Mouse (Mus musculus): ENCODE data around the gene Slc44a2. TPM values are rescaled to one million over a fixed set of nuclear protein-coding genes. Genes with fewer than 3 reads are reported as not detected.
A peak's percentile ranks its signal among the peaks of the same experiment; 100 is the strongest.
"Not testable (repeated sequence)": the region's sequence is repeated elsewhere in the genome, so short reads cannot be mapped to it uniquely, and the experiment has no call there.

Gene Slc44a2
- polyA plus RNA-seq, 1 experiment: 55.0 TPM

GRCm38 (mm10) chr9:21318792-21319191, 1.7 kb upstream of the Slc44a2 start:
- peaks cover 21% of the 10 kb centered on the region for H3K4me1 ChIP-seq (ENCODE audit: control insufficient read depth, insufficient read depth, low read length)
- TF ChIP-seq POLR2A (IDR thresholded peaks at IDR 0.05; ENCODE audit: borderline replicate concordance, low read depth, low read length) (no peak), CTCF (IDR thresholded peaks at IDR 0.05; ENCODE audit: low read depth, low read length) (no peak)
- H3K4me3 ChIP-seq (ENCODE audit: insufficient read depth, low read length): no peak overlapping the region
- H3K27ac ChIP-seq (ENCODE audit: insufficient read depth, low read depth, low read length): no peak overlapping the region

GRCm38 (mm10) chr9:21319503-21319902, 995 bp upstream of the Slc44a2 start:
- H3K4me1 ChIP-seq (ENCODE audit: control insufficient read depth, insufficient read depth, low read length): peaks cover 21% of the 10 kb centered on the region
- TF ChIP-seq CTCF (IDR thresholded peaks at IDR 0.05; ENCODE audit: low read depth, low read length) (no peak), POLR2A (IDR thresholded peaks at IDR 0.05; ENCODE audit: borderline replicate concordance, low read depth, low read length) (no peak)
- H3K27ac ChIP-seq (ENCODE audit: insufficient read depth, low read depth, low read length): no peak overlapping the region
- no peak overlapping the region for H3K4me3 ChIP-seq (ENCODE audit: insufficient read depth, low read length)

GRCm38 (mm10) chr9:21320280-21320618, 249 bp upstream of the Slc44a2 start:
- TF ChIP-seq POLR2A (IDR thresholded peaks at IDR 0.05; ENCODE audit: borderline replicate concordance, low read depth, low read length) (no peak), CTCF (IDR thresholded peaks at IDR 0.05; ENCODE audit: low read depth, low read length) (no peak)
- Histone ChIP-seq H3K4me1 (ENCODE audit: control insufficient read depth, insufficient read depth, low read length) (peaks cover 21% of the 10 kb centered on the region), H3K4me3 (ENCODE audit: insufficient read depth, low read length) (peak overlapping the region; percentile 66), H3K27ac (ENCODE audit: insufficient read depth, low read depth, low read length) (no peak overlapping the region)

- Histone ChIP-seq H3K27ac (ENCODE audit: insufficient read depth, low read depth, low read length) (peak overlapping the region; percentile 21), H3K4me3 (ENCODE audit: insufficient read depth, low read length) (peak overlapping the region; percentile 66), H3K4me1 (ENCODE audit: control insufficient read depth, insufficient read depth, low read length) (peaks cover 21% of the 10 kb centered on the region)
- no peak for TF ChIP-seq CTCF (IDR thresholded peaks at IDR 0.05; ENCODE audit: low read depth, low read length)
- no peak for TF ChIP-seq POLR2A (IDR thresholded peaks at IDR 0.05; ENCODE audit: borderline replicate concordance, low read depth, low read length)
Measured at GRCm38 (mm10) chr9:21321513-21321835, 976 bp downstream of the Slc44a2 start.

GRCm38 (mm10) chr9:21322211-21322916, 1.9 kb downstream of the Slc44a2 start:
- Histone ChIP-seq H3K4me1 (ENCODE audit: control insufficient read depth, insufficient read depth, low read length) (peaks cover 17% of the 10 kb centered on the region), H3K27ac (ENCODE audit: insufficient read depth, low read depth, low read length) (no peak overlapping the region), H3K4me3 (ENCODE audit: insufficient read depth, low read length) (no peak overlapping the region)
- TF ChIP-seq POLR2A (IDR thresholded peaks at IDR 0.05; ENCODE audit: borderline replicate concordance, low read depth, low read length) (no peak), CTCF (IDR thresholded peaks at IDR 0.05; ENCODE audit: low read depth, low read length) (no peak)

GRCm38 (mm10) chr9:21322917-21323297, 2.4 kb downstream of the Slc44a2 start:
- H3K27ac ChIP-seq (ENCODE audit: insufficient read depth, low read depth, low read length); H3K4me3 ChIP-seq (ENCODE audit: insufficient read depth, low read length): not testable (repeated sequence)
- H3K4me1 ChIP-seq (ENCODE audit: control insufficient read depth, insufficient read depth, low read length): peaks cover 19% of the 10 kb centered on the region

- Histone ChIP-seq H3K27ac (ENCODE audit: insufficient read depth, low read depth, low read length) (no peak overlapping the region), H3K4me3 (ENCODE audit: insufficient read depth, low read length) (no peak overlapping the region), H3K4me1 (ENCODE audit: control insufficient read depth, insufficient read depth, low read length) (peaks cover 20% of the 10 kb centered on the region)
- no peak for TF ChIP-seq CTCF (IDR thresholded peaks at IDR 0.05; ENCODE audit: low read depth, low read length)
- TF ChIP-seq POLR2A (IDR thresholded peaks at IDR 0.05; ENCODE audit: borderline replicate concordance, low read depth, low read length): no peak
Measured at GRCm38 (mm10) chr9:21324269-21324668, 3.8 kb downstream of the Slc44a2 start.

GRCm38 (mm10) chr9:21327569-21327968, 7.1 kb downstream of the Slc44a2 start:
- TF ChIP-seq CTCF (IDR thresholded peaks at IDR 0.05; ENCODE audit: low read depth, low read length) (no peak), POLR2A (IDR thresholded peaks at IDR 0.05; ENCODE audit: borderline replicate concordance, low read depth, low read length) (no peak)
- Histone ChIP-seq H3K4me1 (ENCODE audit: control insufficient read depth, insufficient read depth, low read length) (peaks cover 28% of the 10 kb centered on the region), H3K27ac (ENCODE audit: insufficient read depth, low read depth, low read length) (no peak overlapping the region), H3K4me3 (ENCODE audit: insufficient read depth, low read length) (no peak overlapping the region)

- TF ChIP-seq CTCF (IDR thresholded peaks at IDR 0.05; ENCODE audit: low read depth, low read length) (no peak), POLR2A (IDR thresholded peaks at IDR 0.05; ENCODE audit: borderline replicate concordance, low read depth, low read length) (no peak)
- Histone ChIP-seq H3K4me3 (ENCODE audit: insufficient read depth, low read length) (no peak overlapping the region), H3K27ac (ENCODE audit: insufficient read depth, low read depth, low read length) (no peak overlapping the region), H3K4me1 (ENCODE audit: control insufficient read depth, insufficient read depth, low read length) (peaks cover 32% of the 10 kb centered on the region)
Measured at GRCm38 (mm10) chr9:21328041-21328440, 7.5 kb downstream of the Slc44a2 start.

GRCm38 (mm10) chr9:21329041-21329440, 8.5 kb downstream of the Slc44a2 start:
- H3K27ac ChIP-seq (ENCODE audit: insufficient read depth, low read depth, low read length): no peak overlapping the region
- H3K4me3 ChIP-seq (ENCODE audit: insufficient read depth, low read length): no peak overlapping the region
- TF ChIP-seq CTCF (IDR thresholded peaks at IDR 0.05; ENCODE audit: low read depth, low read length): no peak
- no peak for TF ChIP-seq POLR2A (IDR thresholded peaks at IDR 0.05; ENCODE audit: borderline replicate concordance, low read depth, low read length)
- H3K4me1 ChIP-seq (ENCODE audit: control insufficient read depth, insufficient read depth, low read length): peaks cover 34% of the 10 kb centered on the region

Measured in bone marrow macrophage, adult 2 months (primary cell).